Mouse (Mus musculus): Measurements from ENCODE around the gene Magi3. TPM values are rescaled to one million over a fixed set of nuclear protein-coding genes. Genes with fewer than 3 reads are reported as not detected.

Gene Magi3
- polyA plus RNA-seq, 1 experiment, result 10.3 TPM

DNA sequence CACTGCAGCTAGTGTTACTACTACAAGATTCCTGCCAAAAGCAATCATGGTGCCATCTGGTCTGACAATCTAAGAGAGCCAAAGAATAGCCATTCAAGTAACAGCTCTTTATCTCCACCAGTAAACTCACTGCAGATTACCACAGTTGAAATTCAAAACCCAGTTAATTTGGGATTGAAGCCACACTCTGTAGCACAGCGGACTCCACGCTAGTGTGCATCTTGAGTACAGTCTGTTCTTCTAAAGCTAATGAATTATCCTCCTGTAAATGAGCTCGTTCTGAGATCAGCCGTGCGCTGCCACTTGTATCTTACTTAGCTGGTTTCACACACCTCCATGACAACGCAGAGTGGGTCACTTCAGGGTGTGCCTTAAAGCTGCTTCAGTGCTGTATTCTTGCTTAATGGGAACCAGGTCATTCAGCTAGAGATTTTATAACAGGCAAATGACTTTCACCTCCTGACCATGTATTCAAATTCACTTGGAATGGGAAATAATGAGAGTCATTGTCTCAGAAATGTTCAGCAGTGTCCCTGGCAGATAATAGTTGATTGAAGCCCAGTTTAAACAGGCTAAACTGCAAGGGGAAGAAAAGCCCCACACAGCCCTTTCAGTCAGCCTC, 161.1 kb downstream of the Magi3 start:
- 90% methylated on average over 6 of the region's 6 CpGs for WGBS
- TF ChIP-seq CTCF (IDR thresholded peaks at IDR 0.05; ENCODE audit: extremely low read depth, insufficient read length, insufficient replicate concordance, low read depth, low read length) (no peak), POLR2A (IDR thresholded peaks at IDR 0.05; ENCODE audit: low read depth, low read length) (no peak)
- H3K36me3 ChIP-seq (ENCODE audit: control insufficient read depth, insufficient read depth, low read length), result peaks cover 22% of the 10 kb centered on the region
- no peaks in the 10 kb centered on the region for H3K4me1 ChIP-seq (ENCODE audit: control insufficient read depth, insufficient read depth, insufficient read length, low read length)
- H3K27ac ChIP-seq (ENCODE audit: insufficient read depth, low read depth, low read length), result no peak overlapping the region
- H3K27me3 ChIP-seq (ENCODE audit: control insufficient read depth, insufficient read depth, low read length), result no peaks in the 10 kb centered on the region
- H3K4me3 ChIP-seq (ENCODE audit: low read depth, low read length), result no peak overlapping the region

DNA sequence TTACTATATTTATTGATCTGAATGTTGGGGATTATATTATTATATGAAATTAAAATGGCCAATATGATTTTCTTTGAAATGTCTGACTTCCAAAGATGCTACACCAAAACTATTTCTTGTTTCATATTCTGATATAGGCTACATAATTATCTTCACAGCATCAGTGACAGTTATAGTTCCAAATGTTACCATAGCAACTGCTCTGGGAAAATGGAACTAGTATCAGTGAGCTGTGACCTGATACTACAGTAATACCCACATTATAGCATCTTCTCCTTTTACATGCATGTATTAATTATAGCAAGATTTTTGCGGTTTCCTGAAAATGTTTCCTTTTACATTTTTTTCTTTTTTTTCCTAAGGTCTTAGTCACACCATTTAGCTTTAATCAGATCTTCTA, 187.4 kb downstream of the Magi3 start:
- Histone ChIP-seq H3K4me3 (ENCODE audit: low read depth, low read length) (no peak overlapping the region), H3K27me3 (ENCODE audit: control insufficient read depth, insufficient read depth, low read length) (no peaks in the 10 kb centered on the region), H3K27ac (ENCODE audit: insufficient read depth, low read depth, low read length) (no peak overlapping the region), H3K36me3 (ENCODE audit: control insufficient read depth, insufficient read depth, low read length) (peaks cover 27% of the 10 kb centered on the region), H3K4me1 (ENCODE audit: control insufficient read depth, insufficient read depth, insufficient read length, low read length) (no peaks in the 10 kb centered on the region)
- TF ChIP-seq POLR2A (IDR thresholded peaks at IDR 0.05; ENCODE audit: low read depth, low read length), result no peak
- no peak for TF ChIP-seq CTCF (IDR thresholded peaks at IDR 0.05; ENCODE audit: extremely low read depth, insufficient read length, insufficient replicate concordance, low read depth, low read length)
- WGBS, result 94% methylated on average over 1 of the region's 1 CpGs

DNA sequence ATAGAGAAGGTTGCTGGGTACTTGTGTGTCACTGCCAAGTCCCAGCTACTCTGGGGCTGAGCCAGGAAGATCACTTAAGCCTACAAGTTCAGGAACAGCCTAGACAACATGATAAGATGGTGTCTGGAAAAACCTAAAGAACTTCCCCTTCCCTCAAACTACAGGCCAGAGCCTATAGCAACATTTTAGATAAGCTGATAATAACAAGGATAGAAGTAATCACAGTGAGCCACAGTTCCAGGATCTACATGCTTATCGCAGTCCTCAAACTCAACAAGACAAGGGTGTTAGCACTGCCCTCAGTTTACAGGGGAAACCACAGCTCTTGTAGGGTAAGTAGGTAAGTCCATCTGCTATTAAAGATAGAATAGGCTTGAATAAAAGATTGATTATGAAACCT, 188.1 kb downstream of the Magi3 start:
- 93% methylated on average over 1 of the region's 1 CpGs for WGBS
- Histone ChIP-seq H3K4me3 (ENCODE audit: low read depth, low read length) (no peak overlapping the region), H3K36me3 (ENCODE audit: control insufficient read depth, insufficient read depth, low read length) (peaks cover 32% of the 10 kb centered on the region), H3K27me3 (ENCODE audit: control insufficient read depth, insufficient read depth, low read length) (no peaks in the 10 kb centered on the region), H3K4me1 (ENCODE audit: control insufficient read depth, insufficient read depth, insufficient read length, low read length) (no peaks in the 10 kb centered on the region), H3K27ac (ENCODE audit: insufficient read depth, low read depth, low read length) (no peak overlapping the region)
- no peak for TF ChIP-seq CTCF (IDR thresholded peaks at IDR 0.05; ENCODE audit: extremely low read depth, insufficient read length, insufficient replicate concordance, low read depth, low read length)
- no peak for TF ChIP-seq POLR2A (IDR thresholded peaks at IDR 0.05; ENCODE audit: low read depth, low read length)

DNA sequence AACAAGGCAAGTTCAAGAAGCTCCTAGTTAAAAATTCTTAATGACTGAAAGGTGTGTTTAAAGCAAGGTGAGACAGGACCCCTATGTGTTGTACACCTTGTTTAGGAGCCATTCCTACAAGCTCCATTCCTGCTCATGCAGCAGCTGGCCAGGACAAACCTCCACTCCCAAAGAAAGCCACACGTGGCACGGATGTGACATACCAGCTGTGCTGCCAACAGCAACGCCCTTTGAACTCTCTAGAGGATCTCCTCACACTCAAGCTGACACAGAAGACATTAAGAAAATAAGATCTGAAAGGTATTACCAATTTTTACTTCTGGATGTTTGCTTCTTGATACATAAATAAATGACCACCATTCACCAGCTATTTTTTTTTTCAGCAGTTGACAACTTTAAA, 193.2 kb downstream of the Magi3 start:
- no peak for TF ChIP-seq POLR2A (IDR thresholded peaks at IDR 0.05; ENCODE audit: low read depth, low read length)
- TF ChIP-seq CTCF (IDR thresholded peaks at IDR 0.05; ENCODE audit: extremely low read depth, insufficient read length, insufficient replicate concordance, low read depth, low read length), result no peak
- H3K4me3 ChIP-seq (ENCODE audit: low read depth, low read length), result no peak overlapping the region
- H3K27me3 ChIP-seq (ENCODE audit: control insufficient read depth, insufficient read depth, low read length), result no peaks in the 10 kb centered on the region
- no peak overlapping the region for H3K27ac ChIP-seq (ENCODE audit: insufficient read depth, low read depth, low read length)
- WGBS, result 26% methylated on average over 3 of the region's 3 CpGs
- H3K4me1 ChIP-seq (ENCODE audit: control insufficient read depth, insufficient read depth, insufficient read length, low read length), result no peaks in the 10 kb centered on the region
- peaks cover 43% of the 10 kb centered on the region for H3K36me3 ChIP-seq (ENCODE audit: control insufficient read depth, insufficient read depth, low read length)

DNA sequence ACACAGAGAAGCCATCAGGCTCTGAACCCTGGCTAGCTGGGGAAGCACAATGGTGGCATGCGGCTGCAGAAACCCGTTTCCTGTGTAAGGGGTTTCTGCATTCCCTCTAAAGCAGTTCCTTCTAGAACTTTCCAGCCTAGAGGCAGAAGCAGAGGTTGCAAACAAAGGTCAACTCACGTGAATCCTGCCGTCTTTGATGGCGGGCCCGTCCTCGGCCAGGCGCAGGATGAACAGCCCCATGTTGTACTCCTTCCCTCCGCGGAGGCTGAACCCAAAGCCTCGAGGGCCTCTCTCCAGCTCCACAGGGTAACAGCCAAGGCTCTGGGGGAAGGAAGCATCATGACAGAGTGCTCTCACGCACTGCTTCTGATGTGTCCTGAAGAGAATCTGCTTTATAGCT, 200.1 kb downstream of the Magi3 start:
- Histone ChIP-seq H3K36me3 (ENCODE audit: control insufficient read depth, insufficient read depth, low read length) (peaks cover 52% of the 10 kb centered on the region), H3K4me3 (ENCODE audit: low read depth, low read length) (no peak overlapping the region), H3K27ac (ENCODE audit: insufficient read depth, low read depth, low read length) (no peak overlapping the region), H3K27me3 (ENCODE audit: control insufficient read depth, insufficient read depth, low read length) (no peaks in the 10 kb centered on the region), H3K4me1 (ENCODE audit: control insufficient read depth, insufficient read depth, insufficient read length, low read length) (no peaks in the 10 kb centered on the region)
- no peak for TF ChIP-seq POLR2A (IDR thresholded peaks at IDR 0.05; ENCODE audit: low read depth, low read length)
- TF ChIP-seq CTCF (IDR thresholded peaks at IDR 0.05; ENCODE audit: extremely low read depth, insufficient read length, insufficient replicate concordance, low read depth, low read length), result no peak
- WGBS, result 87% methylated on average over 12 of the region's 12 CpGs

DNA sequence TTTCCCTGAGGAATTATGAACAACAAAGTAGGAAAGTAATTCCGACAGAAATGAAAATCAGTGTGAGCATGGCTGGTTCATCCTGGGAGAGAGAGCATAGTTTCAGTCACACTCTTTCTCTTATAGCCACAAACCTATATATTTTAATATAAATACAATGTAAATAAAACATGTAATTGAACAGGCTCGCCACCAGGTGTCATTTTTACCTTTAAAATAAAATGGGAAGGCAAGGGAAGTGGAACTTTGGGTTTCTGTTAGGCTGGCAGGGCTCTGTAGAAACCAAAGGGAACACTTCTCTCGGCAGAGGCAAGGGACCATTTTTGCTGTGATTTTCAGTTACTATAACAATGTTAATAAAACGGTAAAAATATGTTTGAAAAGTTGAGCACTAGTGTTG, 200.7 kb downstream of the Magi3 start:
- Histone ChIP-seq H3K4me3 (ENCODE audit: low read depth, low read length) (no peak overlapping the region), H3K36me3 (ENCODE audit: control insufficient read depth, insufficient read depth, low read length) (peaks cover 53% of the 10 kb centered on the region), H3K27me3 (ENCODE audit: control insufficient read depth, insufficient read depth, low read length) (no peaks in the 10 kb centered on the region), H3K27ac (ENCODE audit: insufficient read depth, low read depth, low read length) (no peak overlapping the region), H3K4me1 (ENCODE audit: control insufficient read depth, insufficient read depth, insufficient read length, low read length) (no peaks in the 10 kb centered on the region)
- no peak for TF ChIP-seq CTCF (IDR thresholded peaks at IDR 0.05; ENCODE audit: extremely low read depth, insufficient read length, insufficient replicate concordance, low read depth, low read length)
- no peak for TF ChIP-seq POLR2A (IDR thresholded peaks at IDR 0.05; ENCODE audit: low read depth, low read length)
- 61% methylated on average over 4 of the region's 4 CpGs for WGBS

DNA sequence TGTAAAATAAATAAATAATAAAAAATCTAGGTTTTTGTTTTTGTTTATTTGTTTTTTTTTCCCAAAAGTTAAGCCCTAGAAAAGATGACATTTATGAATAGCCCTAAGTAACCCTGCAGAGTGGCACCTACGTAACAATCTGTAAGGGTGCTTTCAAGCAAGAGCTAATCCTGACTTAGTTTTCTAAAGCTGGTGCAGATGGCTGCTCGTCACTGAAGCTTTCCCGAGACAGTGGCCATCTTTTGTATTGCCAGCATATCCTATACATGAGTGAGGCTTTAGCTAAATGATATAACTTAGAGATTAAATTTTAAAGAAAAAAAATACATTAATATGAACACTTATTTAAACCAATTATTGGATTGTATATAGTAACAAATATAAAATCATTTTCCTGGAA, 202.2 kb downstream of the Magi3 start:
- 93% methylated on average over 3 of the region's 3 CpGs for WGBS
- peaks cover 49% of the 10 kb centered on the region for H3K36me3 ChIP-seq (ENCODE audit: control insufficient read depth, insufficient read depth, low read length)
- TF ChIP-seq CTCF (IDR thresholded peaks at IDR 0.05; ENCODE audit: extremely low read depth, insufficient read length, insufficient replicate concordance, low read depth, low read length) (no peak), POLR2A (IDR thresholded peaks at IDR 0.05; ENCODE audit: low read depth, low read length) (no peak)
- H3K4me1 ChIP-seq (ENCODE audit: control insufficient read depth, insufficient read depth, insufficient read length, low read length), result no peaks in the 10 kb centered on the region
- no peaks in the 10 kb centered on the region for H3K27me3 ChIP-seq (ENCODE audit: control insufficient read depth, insufficient read depth, low read length)
- H3K4me3 ChIP-seq (ENCODE audit: low read depth, low read length), result no peak overlapping the region
- no peak overlapping the region for H3K27ac ChIP-seq (ENCODE audit: insufficient read depth, low read depth, low read length)

All from small intestine, adult 2 months (tissue).